Comparison of ENCODE assay signal across 12 mouse cellular contexts in the genomic region with DNA sequence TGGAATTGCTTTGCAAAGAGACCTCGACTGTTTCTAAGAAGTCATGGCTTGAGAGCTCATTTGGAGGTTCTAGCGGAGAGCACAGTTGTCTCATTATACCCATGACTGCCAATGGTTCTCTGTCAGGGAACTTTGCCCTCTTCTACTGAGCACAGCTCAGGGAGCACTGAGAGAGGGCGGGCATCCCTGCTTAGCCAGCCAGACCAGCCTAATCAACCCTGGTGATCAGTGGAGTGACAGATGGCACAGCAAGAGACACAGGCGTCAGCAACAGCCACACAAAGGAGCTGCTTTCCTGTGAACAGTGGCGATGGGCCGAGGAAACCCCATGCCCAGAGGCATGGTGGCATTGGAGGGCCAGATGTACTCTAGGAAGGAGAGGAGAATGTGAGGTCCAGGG. TPM values are rescaled to one million over a fixed set of nuclear protein-coding genes. Genes with fewer than 3 reads are reported as not detected.
DNase-seq lines count a peak whose midpoint lies in the region; ATAC-seq lines count a peak whose summit lies in the region.
"Had no signal": no experiment of that assay in that cellular context is flagged by ENCODE, and none has a peak within 500 bp of the region (broad histone marks: within the 10 kb centered on the region; RNA-seq: fewer than 3 reads in every experiment).

No protein-coding gene starts in this region.

- DNase-seq in kidney, adult 11 months = peak; percentile 62
- DNase-seq in cerebellum, adult 8-10 months = peak; percentile 52
- DNase-seq in liver, embryonic 13.5 days = no peak
- DNase-seq in right cerebral cortex, postnatal 4 days = no peak
- no peak for DNase-seq in adrenal gland, postnatal 10 days
- no peak for DNase-seq in natural killer cell, adult 2 months (ENCODE audit: low spot score in 2 of 2)
- DNase-seq: B cell, adult 2 months; heart, adult 18-20 months; lung, postnatal 4 days had no signal

- no peak overlapping the region for H3K4me3 ChIP-seq in kidney, embryonic 14.5 days (ENCODE audit: low read length)
- no peak overlapping the region for H3K4me3 ChIP-seq in hindbrain, embryonic 12.5 days
- no peak overlapping the region; the same call in 1 of the 2 replicates for H3K4me3 ChIP-seq in liver, embryonic 13.5 days (replicated peaks)
- H3K4me3 ChIP-seq: stomach, embryonic 15.5 days had no signal

- H3K27ac ChIP-seq in kidney, embryonic 14.5 days (ENCODE audit: low read depth, low read length) = no peak overlapping the region
- peak overlapping the region; percentile 25 for H3K27ac ChIP-seq in hindbrain, embryonic 12.5 days
- peak overlapping the region; percentile 95 for H3K27ac ChIP-seq in liver, embryonic 13.5 days
- H3K27ac ChIP-seq: stomach, embryonic 15.5 days had no signal

- no peak overlapping the region for H3K4me2 ChIP-seq in kidney, embryonic 14.5 days (replicated peaks; ENCODE audit: low read depth, low read length)
- H3K4me2 ChIP-seq in hindbrain, embryonic 12.5 days (replicated peaks) = no peak overlapping the region
- no peak overlapping the region for H3K4me2 ChIP-seq in liver, embryonic 13.5 days
- H3K4me2 ChIP-seq: stomach, embryonic 15.5 days had no signal

- 74% methylated on average over 6 of the region's 6 CpGs for WGBS in kidney, embryonic 14.5 days
- WGBS in hindbrain, embryonic 12.5 days = 69% methylated on average over 6 of the region's 6 CpGs
- 69% methylated on average over 6 of the region's 6 CpGs for WGBS in liver, embryonic 13.5 days (ENCODE audit: insufficient replicate concordance)

- no peak for ATAC-seq in kidney, embryonic 14.5 days (ENCODE audit: low FRiP score, low TSS enrichment)
- ATAC-seq in hindbrain, embryonic 12.5 days (ENCODE audit: low FRiP score) = no peak
- ATAC-seq in liver, embryonic 13.5 days (ENCODE audit: low read depth) = no peak

- H3K4me1 ChIP-seq in kidney, embryonic 14.5 days (ENCODE audit: control insufficient read depth, insufficient read depth, low read length) = peaks cover 17% of the 10 kb centered on the region
- peaks cover 30% of the 10 kb centered on the region for H3K4me1 ChIP-seq in hindbrain, embryonic 12.5 days
- peaks cover 64% of the 10 kb centered on the region for H3K4me1 ChIP-seq in liver, embryonic 13.5 days (replicated peaks)

- no peaks in the 10 kb centered on the region for H3K27me3 ChIP-seq in kidney, embryonic 14.5 days (ENCODE audit: control insufficient read depth, insufficient read depth, low read length)
- H3K27me3 ChIP-seq in hindbrain, embryonic 12.5 days = no peaks in the 10 kb centered on the region
- no peaks in the 10 kb centered on the region for H3K27me3 ChIP-seq in liver, embryonic 13.5 days
- H3K27me3 ChIP-seq: stomach, embryonic 15.5 days had no signal

- no peak overlapping the region for H3K9ac ChIP-seq in kidney, embryonic 14.5 days (ENCODE audit: low read depth, low read length)
- no peak overlapping the region for H3K9ac ChIP-seq in hindbrain, embryonic 12.5 days
- H3K9ac ChIP-seq in liver, embryonic 13.5 days = peak overlapping the region; percentile 7; the same call in 1 of the 2 replicates
- H3K9ac ChIP-seq: stomach, embryonic 15.5 days had no signal

- H3K36me3 ChIP-seq in kidney, embryonic 14.5 days (ENCODE audit: control insufficient read depth, insufficient read depth, low read length) = peaks cover 6% of the 10 kb centered on the region; the same call in 1 of the 2 replicates
- 0 out of 2 replicates have a peak, but pooled peaks cover 14% of the 10 kb centered on the region for H3K36me3 ChIP-seq in hindbrain, embryonic 12.5 days
- peaks cover 39% of the 10 kb centered on the region for H3K36me3 ChIP-seq in liver, embryonic 13.5 days

- H3K9me3 ChIP-seq in kidney, embryonic 14.5 days (ENCODE audit: control insufficient read depth, low read length) = no peaks in the 10 kb centered on the region
- no peaks in the 10 kb centered on the region for H3K9me3 ChIP-seq in hindbrain, embryonic 12.5 days (replicated peaks)
- H3K9me3 ChIP-seq in liver, embryonic 13.5 days (replicated peaks) = no peaks in the 10 kb centered on the region
- H3K9me3 ChIP-seq: stomach, embryonic 15.5 days had no signal

RNA-seq across cellular contexts. Expression of a gene that starts 6.4 kb away (rescaled TPM):
- 20.3 and 31.6 TPM in 2 replicates for polyA plus RNA-seq in kidney, embryonic 14.5 days (2014; fragmentation: Nextera tagmentation; extraction: Ambion mirVana)
- 41.4 and 45.5 TPM in 2 replicates for polyA plus RNA-seq in hindbrain, embryonic 12.5 days (2016; fragmentation: Nextera tagmentation; extraction: Ambion mirVana)
- polyA plus RNA-seq in liver, embryonic 13.5 days (2015; fragmentation: Nextera tagmentation; extraction: Ambion mirVana) = 32.6 and 36.9 TPM in 2 replicates
- 10 to 100 TPM; 26.7 to 30.0 TPM for total RNA-seq in adrenal gland, postnatal 10 days (2021)

RNA-seq across cellular contexts. Expression of a gene that starts 9.3 kb away (rescaled TPM):
- 11.9 and 13.0 TPM in 2 replicates for polyA plus RNA-seq in kidney, embryonic 14.5 days (2014; fragmentation: Nextera tagmentation; extraction: Ambion mirVana)
- polyA plus RNA-seq in hindbrain, embryonic 12.5 days (2016; fragmentation: Nextera tagmentation; extraction: Ambion mirVana) = 29.0 and 29.7 TPM in 2 replicates
- polyA plus RNA-seq in liver, embryonic 13.5 days (2015; fragmentation: Nextera tagmentation; extraction: Ambion mirVana) = 20.0 and 21.6 TPM in 2 replicates
- total RNA-seq in adrenal gland, postnatal 10 days (2021) = 10 to 100 TPM; 45.1 to 50.7 TPM

RNA-seq across cellular contexts. Expression of a gene that starts 26.4 kb away (rescaled TPM):
- 274 and 346 TPM in 2 replicates for polyA plus RNA-seq in kidney, embryonic 14.5 days (2014; fragmentation: Nextera tagmentation; extraction: Ambion mirVana)
- polyA plus RNA-seq in hindbrain, embryonic 12.5 days (2016; fragmentation: Nextera tagmentation; extraction: Ambion mirVana) = 239 and 249 TPM in 2 replicates
- 199 and 225 TPM in 2 replicates for polyA plus RNA-seq in liver, embryonic 13.5 days (2015; fragmentation: Nextera tagmentation; extraction: Ambion mirVana)
- total RNA-seq in adrenal gland, postnatal 10 days (2021) = 100 to 1,000 TPM; 143 to 156 TPM

RNA-seq across cellular contexts. Expression of a gene that starts 38.0 kb away (rescaled TPM):
- polyA plus RNA-seq in kidney, embryonic 14.5 days (2014; fragmentation: Nextera tagmentation; extraction: Ambion mirVana) = 52.4 and 56.0 TPM in 2 replicates
- polyA plus RNA-seq in hindbrain, embryonic 12.5 days (2016; fragmentation: Nextera tagmentation; extraction: Ambion mirVana) = 63.7 and 69.0 TPM in 2 replicates
- 18.6 and 19.3 TPM in 2 replicates for polyA plus RNA-seq in liver, embryonic 13.5 days (2015; fragmentation: Nextera tagmentation; extraction: Ambion mirVana)
- 10 to 100 TPM; 22.7 to 26.0 TPM for total RNA-seq in adrenal gland, postnatal 10 days (2021)

RNA-seq across cellular contexts. Expression of a gene that starts 38.3 kb away (rescaled TPM):
- polyA plus RNA-seq in kidney, embryonic 14.5 days (2014; fragmentation: Nextera tagmentation; extraction: Ambion mirVana) = 1.6 and 2.7 TPM in 2 replicates
- 5.5 and 5.9 TPM in 2 replicates for polyA plus RNA-seq in hindbrain, embryonic 12.5 days (2016; fragmentation: Nextera tagmentation; extraction: Ambion mirVana)
- 0.12 and 0.39 TPM in 2 replicates for polyA plus RNA-seq in liver, embryonic 13.5 days (2015; fragmentation: Nextera tagmentation; extraction: Ambion mirVana)
- total RNA-seq in adrenal gland, postnatal 10 days (2021) = 1 to 10 TPM; 2.8 to 3.1 TPM

Comparison
In these comparisons a context has a peak if more than half of its experiments do, and no peak if none do; other contexts are left out.
1. DNase-seq: peak in kidney, adult 11 months (single experiment) and cerebellum, adult 8-10 months (single experiment); none in liver, embryonic 13.5 days (single experiment), right cerebral cortex, postnatal 4 days (single experiment), adrenal gland, postnatal 10 days (single experiment) and natural killer cell, adult 2 months (0 of 2).